Mouse (Mus musculus) embryonic facial prominence, embryonic 14.5 days (tissue): Measurements from ENCODE around the gene Ucn2. TPM values are rescaled to one million over a fixed set of nuclear protein-coding genes. Genes with fewer than 3 reads are reported as not detected.

Source experiments
- ATAC-seq: fragments of 200-750 bp; cut with Nextera tagmentation; 2 replicates; pipeline ENCODE4 v1.8.0; 2017; ENCODE audit warnings: low read depth, moderate number of reproducible peaks, moderate TSS enrichment
- DNase-seq: peaks from one replicate; pipeline ENCODE4 v3.0.0-alpha.2; 2015; ENCODE audit warnings: low spot score
- H3K27ac ChIP-seq: fragments of 300-500 bp; sonication (generic); replicated peaks from 2 replicates; pipeline ENCODE4 v1.5.1; 2014; ENCODE audit warnings: low read depth, mild to moderate bottlenecking, low read length, moderate library complexity
- H3K27me3 ChIP-seq: fragments of 300-500 bp; sonication (generic); replicated peaks from 2 replicates; pipeline ENCODE4 v1.6.1; 2014; ENCODE audit warnings: low read length; ENCODE audit not compliant: control insufficient read depth, insufficient read depth
- H3K36me3 ChIP-seq: fragments of 300-500 bp; sonication (generic); 2 replicates; pipeline ENCODE4 v1.6.1; 2014; ENCODE audit warnings: low read length, mixed read lengths; ENCODE audit not compliant: control insufficient read depth, insufficient read depth
- H3K4me1 ChIP-seq: fragments of 300-500 bp; sonication (generic); 2 replicates; pipeline ENCODE4 v1.6.1; 2014; ENCODE audit warnings: antibody characterized with exemption, low read length; ENCODE audit not compliant: control insufficient read depth, insufficient read depth
- H3K4me2 ChIP-seq: fragments of 300-500 bp; sonication (generic); 2 replicates; pipeline ENCODE4 v1.6.1; 2014; ENCODE audit warnings: low read depth, mild to moderate bottlenecking, low read length, moderate library complexity, mixed read lengths
- H3K4me3 ChIP-seq: fragments of 300-500 bp; sonication (generic); 2 replicates; pipeline ENCODE4 v1.5.1; 2014; ENCODE audit warnings: low read depth, mild to moderate bottlenecking, low read length
- H3K9ac ChIP-seq: fragments of 300-500 bp; sonication (generic); 2 replicates; pipeline ENCODE4 v1.6.1; 2014; ENCODE audit warnings: low read depth, mild to moderate bottlenecking, low read length, moderate library complexity, mixed read lengths
- H3K9me3 ChIP-seq: fragments of 300-500 bp; sonication (generic); 2 replicates; pipeline ENCODE4 v1.6.1; 2016; ENCODE audit warnings: low read length; ENCODE audit not compliant: control insufficient read depth
- WGBS: fragments of 180-500 bp; shearing (Covaris S2); extraction: QIAGEN DNeasy Blood & Tissue Kit; methylation state at CpG from one replicate; pipeline ENCODE4 v1.1.7; 2014; 5-methylcytosine and 5-hydroxymethylcytosine counted together
- polyA plus RNA-seq: library from polyadenylated mRNA; unstranded; fragments of >200 nt; fragmentation: Nextera tagmentation; extraction: Ambion mirVana; gene quantifications from 2 replicates; pipeline ENCODE4 v1.2.1, GENCODE M21; 2014

Ucn2 gene
- polyA plus RNA-seq, 1 experiment from 2014 or later, result 0.64 TPM

- DNase-seq (peak; percentile 23), ATAC-seq (peak; percentile 41; the same call in 1 of the 2 replicates)
- 39% methylated on average over 17 of the region's 17 CpGs for WGBS
- Histone ChIP-seq H3K4me2 (no peak overlapping the region), H3K9ac (no peak overlapping the region; the same call in 1 of the 2 replicates), H3K27me3 (no peaks in the 10 kb centered on the region), H3K4me3 (no peak overlapping the region), H3K9me3 (no peaks in the 10 kb centered on the region), H3K4me1 (no peaks in the 10 kb centered on the region; the same call in 1 of the 2 replicates), H3K36me3 (0 out of 2 replicates have a peak, but pooled peaks cover 37% of the 10 kb centered on the region), H3K27ac (0 out of 2 replicates have a peak overlapping the region, but pooled peaks have one; percentile 28)
Observed at GRCm38 (mm10) chr9:109009636-109010315, 24.0 kb downstream of the Ucn2 start.

- DNase-seq (no peak), ATAC-seq (no peak)
- Histone ChIP-seq H3K4me3 (no peak overlapping the region), H3K27me3 (no peaks in the 10 kb centered on the region), H3K27ac (no peak overlapping the region), H3K4me1 (no peaks in the 10 kb centered on the region; the same call in 1 of the 2 replicates), H3K4me2 (no peak overlapping the region), H3K36me3 (0 out of 2 replicates have a peak, but pooled peaks cover 36% of the 10 kb centered on the region), H3K9me3 (no peaks in the 10 kb centered on the region), H3K9ac (no peak overlapping the region; the same call in 1 of the 2 replicates)
- WGBS, result 82% methylated on average over 14 of the region's 14 CpGs
Observed at GRCm38 (mm10) chr9:109010316-109010690, 24.5 kb downstream of the Ucn2 start.

- ATAC-seq, result no peak
- no peak overlapping the region for H3K4me3 ChIP-seq
- no peaks in the 10 kb centered on the region for H3K4me1 ChIP-seq
- H3K9me3 ChIP-seq, result no peaks in the 10 kb centered on the region
- WGBS, result 69% methylated on average over 8 of the region's 8 CpGs
- peak overlapping the region; percentile 4; the same call in 1 of the 2 replicates for H3K9ac ChIP-seq
- no peak overlapping the region for H3K27ac ChIP-seq
- DNase-seq, result no peak
- H3K36me3 ChIP-seq, result 0 out of 2 replicates have a peak, but pooled peaks cover 26% of the 10 kb centered on the region
- H3K27me3 ChIP-seq, result no peaks in the 10 kb centered on the region
- no peak overlapping the region for H3K4me2 ChIP-seq
Observed at GRCm38 (mm10) chr9:109015397-109015796, 29.6 kb downstream of the Ucn2 start.

- Histone ChIP-seq H3K9me3 (no peaks in the 10 kb centered on the region), H3K4me2 (no peak overlapping the region), H3K4me3 (no peak overlapping the region), H3K27ac (no peak overlapping the region), H3K4me1 (no peaks in the 10 kb centered on the region), H3K9ac (no peak overlapping the region), H3K27me3 (no peaks in the 10 kb centered on the region), H3K36me3 (0 out of 2 replicates have a peak, but pooled peaks cover 10% of the 10 kb centered on the region)
- ATAC-seq (no peak), DNase-seq (no peak)
- 63% methylated on average over 11 of the region's 11 CpGs for WGBS
Observed at GRCm38 (mm10) chr9:109016973-109017604, 31.3 kb downstream of the Ucn2 start.

GRCm38 (mm10) chr9:109021428-109021827 is 35.6 kb downstream of the Ucn2 start:
- Histone ChIP-seq H3K9ac (no peak overlapping the region), H3K4me3 (no peak overlapping the region), H3K9me3 (no peaks in the 10 kb centered on the region), H3K4me2 (no peak overlapping the region), H3K27ac (no peak overlapping the region), H3K4me1 (no peaks in the 10 kb centered on the region), H3K36me3 (peaks cover 14% of the 10 kb centered on the region; the same call in 1 of the 2 replicates), H3K27me3 (no peaks in the 10 kb centered on the region)
- 74% methylated on average over 4 of the region's 4 CpGs for WGBS
- DNase-seq (no peak), ATAC-seq (no peak)

- ATAC-seq (no peak), DNase-seq (no peak)
- 86% methylated on average over 17 of the region's 17 CpGs for WGBS
- Histone ChIP-seq H3K4me3 (no peak overlapping the region), H3K9me3 (no peaks in the 10 kb centered on the region), H3K9ac (no peak overlapping the region), H3K4me2 (no peak overlapping the region), H3K27ac (no peak overlapping the region), H3K36me3 (peaks cover 14% of the 10 kb centered on the region; the same call in 1 of the 2 replicates), H3K27me3 (no peaks in the 10 kb centered on the region), H3K4me1 (no peaks in the 10 kb centered on the region)
Observed at GRCm38 (mm10) chr9:109022866-109023685, 37.3 kb downstream of the Ucn2 start.

GRCm38 (mm10) chr9:109027521-109027920 is 41.7 kb downstream of the Ucn2 start:
- Histone ChIP-seq H3K4me1 (no peaks in the 10 kb centered on the region), H3K27me3 (no peaks in the 10 kb centered on the region), H3K36me3 (peaks cover 14% of the 10 kb centered on the region; the same call in 1 of the 2 replicates), H3K9me3 (no peaks in the 10 kb centered on the region), H3K27ac (no peak overlapping the region), H3K4me2 (no peak overlapping the region), H3K9ac (no peak overlapping the region), H3K4me3 (no peak overlapping the region)
- no peak for ATAC-seq
- 74% methylated on average over 8 of the region's 8 CpGs for whole genome bisulfite sequencing
- DNase-seq, result no peak

GRCm38 (mm10) chr9:109028421-109028820 is 42.6 kb downstream of the Ucn2 start:
- Histone ChIP-seq H3K4me3 (no peak overlapping the region), H3K4me2 (no peak overlapping the region), H3K36me3 (peaks cover 11% of the 10 kb centered on the region; the same call in 1 of the 2 replicates), H3K9ac (no peak overlapping the region), H3K4me1 (no peaks in the 10 kb centered on the region), H3K27me3 (no peaks in the 10 kb centered on the region), H3K9me3 (no peaks in the 10 kb centered on the region), H3K27ac (no peak overlapping the region)
- WGBS, result 85% methylated on average over 3 of the region's 3 CpGs
- DNase-seq (no peak), ATAC-seq (no peak)
